Mouse (Mus musculus) retina, embryonic 14.5 days (tissue): ENCODE measurements around the gene Gdpgp1.

Experiments
- DNase-seq: peaks from one replicate; pipeline ENCODE4 v3.0.0-alpha.2; 2015; ENCODE audit warnings: low spot score

The Gdpgp1 gene

DNA sequence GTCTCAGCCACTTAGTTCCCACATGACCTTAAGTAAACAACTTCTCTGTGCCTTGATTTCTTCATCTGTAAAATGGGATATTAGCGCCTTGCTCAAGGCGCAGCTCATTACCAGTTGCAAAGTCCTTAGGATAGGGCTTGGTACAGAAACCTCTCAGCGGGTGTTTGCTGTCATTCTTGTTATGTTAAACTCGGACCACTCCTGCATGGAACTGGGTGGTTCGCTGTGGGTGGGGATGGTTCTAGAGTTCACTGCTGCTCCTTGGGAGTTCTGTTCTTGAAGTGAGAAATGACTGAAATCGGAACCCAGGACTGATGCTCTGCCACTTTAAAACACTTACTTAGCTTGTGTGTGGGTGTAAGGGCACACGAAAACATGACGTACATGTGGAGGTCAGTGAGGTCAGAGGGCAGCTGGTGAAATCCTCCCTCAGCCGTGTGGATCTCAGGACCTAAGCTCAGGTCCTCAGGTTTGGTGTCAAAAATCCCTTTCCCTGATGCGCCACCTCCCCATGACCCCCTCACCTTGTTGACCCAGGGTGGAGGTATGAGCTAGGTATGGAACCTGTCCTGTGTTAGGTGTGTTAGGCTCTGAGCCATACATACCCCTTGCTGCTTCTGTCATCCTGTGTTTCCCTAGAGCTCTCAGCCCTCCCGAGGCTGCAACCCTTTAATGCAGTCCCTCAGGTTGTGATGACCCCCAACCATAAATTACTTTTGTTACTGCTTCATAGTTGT lies 32.6 kb upstream of the Gdpgp1 start:
- DNase-seq = no peak

DNA sequence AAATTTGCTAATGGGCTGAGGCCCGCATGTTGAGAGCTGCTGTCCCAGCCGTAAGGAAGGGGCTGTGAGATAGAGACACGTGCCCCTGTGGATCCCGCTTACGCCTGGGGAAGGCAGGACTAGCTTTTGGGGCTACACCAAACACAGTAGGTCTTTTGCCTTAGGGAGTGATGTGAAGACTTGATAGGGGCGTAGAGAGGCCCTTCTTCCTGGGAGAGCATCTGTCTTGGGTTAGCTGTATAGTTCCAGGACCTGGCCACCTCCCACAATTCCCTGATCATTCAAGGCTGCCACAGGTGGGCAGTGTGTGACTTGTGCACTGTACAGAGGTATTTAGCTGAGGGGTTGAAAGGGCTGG lies 32.1 kb upstream of the Gdpgp1 start:
- DNase-seq = no peak

DNA sequence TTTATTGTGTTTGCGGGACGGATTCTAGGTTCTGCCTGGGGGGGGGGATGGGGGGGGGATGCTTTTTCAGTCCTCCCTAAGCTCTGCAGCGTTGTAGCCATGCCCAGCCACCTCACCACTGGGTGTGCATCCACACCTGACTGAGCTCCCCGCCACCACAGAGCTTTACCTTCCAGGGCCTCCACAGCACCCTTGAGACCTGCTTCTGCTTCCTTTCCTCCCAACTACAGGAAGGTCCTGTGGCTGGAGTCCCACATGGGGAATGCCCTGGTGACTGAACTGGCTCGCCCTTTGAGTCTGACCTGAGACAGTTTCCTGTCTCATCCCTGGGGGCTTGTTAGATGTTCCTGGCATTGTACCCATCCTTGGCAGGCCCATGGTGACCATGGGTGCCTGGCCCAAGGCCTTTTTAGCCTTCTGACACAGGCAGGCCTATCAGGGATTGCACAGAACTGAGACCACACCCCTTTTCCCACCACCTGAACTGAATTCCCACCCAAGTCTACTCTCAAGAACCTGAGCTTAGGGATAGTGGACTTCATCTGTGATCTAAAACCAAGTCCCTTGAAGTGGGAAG lies 31.6 kb upstream of the Gdpgp1 start:
- DNase-seq = no peak

DNA sequence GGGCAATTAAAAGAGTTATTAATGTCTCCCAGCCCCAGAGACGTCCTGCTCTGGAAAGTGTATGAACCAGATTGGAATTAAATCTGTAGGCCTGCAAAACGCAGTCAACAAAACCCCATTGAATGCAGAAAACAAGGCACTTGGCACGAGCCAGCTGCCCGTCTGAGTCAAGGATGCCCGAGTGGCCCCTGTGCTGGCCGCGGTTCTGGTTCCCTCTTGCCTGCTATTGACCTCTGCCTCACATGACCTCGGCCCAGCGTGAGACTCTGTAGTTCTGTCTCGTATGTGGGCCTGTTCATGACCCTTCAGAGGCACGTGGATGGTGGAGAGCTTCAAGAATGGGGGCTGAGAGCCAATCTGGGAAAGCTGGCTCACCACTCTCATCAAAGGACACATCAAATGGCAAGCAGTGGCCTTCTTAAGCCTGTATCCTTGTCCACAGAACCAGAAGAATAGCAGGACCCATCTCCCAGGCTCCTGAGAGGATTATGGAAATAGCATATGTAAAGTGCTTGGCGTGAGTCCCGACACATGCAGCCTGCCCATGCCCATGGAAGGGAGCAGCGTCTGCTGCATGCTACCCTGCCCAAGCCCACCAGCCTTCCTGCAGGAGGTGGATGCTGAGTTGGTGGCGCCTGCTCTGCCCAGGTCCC lies 30.7 kb upstream of the Gdpgp1 start:
- no peak for DNase-seq

DNA sequence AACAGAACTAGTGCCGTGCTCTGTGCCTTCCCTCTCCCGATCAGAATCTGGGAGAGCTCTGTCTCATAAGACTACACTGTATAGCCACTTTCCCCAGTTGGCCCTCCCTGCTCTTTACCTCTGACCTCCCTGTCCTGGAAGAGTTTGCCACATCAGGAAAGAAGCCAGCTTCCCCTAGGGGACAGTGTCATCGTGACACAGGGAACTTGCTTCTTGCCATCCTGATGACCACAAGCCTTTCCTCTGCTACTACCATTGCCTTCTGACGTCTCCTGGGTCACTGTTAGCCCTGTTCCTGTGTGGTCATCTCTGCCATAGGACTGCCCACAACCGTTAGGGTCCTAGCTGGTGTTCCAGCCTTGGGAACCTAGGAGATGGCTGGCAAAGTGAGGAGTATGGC lies 29.7 kb upstream of the Gdpgp1 start:
- no peak for DNase-seq

DNA sequence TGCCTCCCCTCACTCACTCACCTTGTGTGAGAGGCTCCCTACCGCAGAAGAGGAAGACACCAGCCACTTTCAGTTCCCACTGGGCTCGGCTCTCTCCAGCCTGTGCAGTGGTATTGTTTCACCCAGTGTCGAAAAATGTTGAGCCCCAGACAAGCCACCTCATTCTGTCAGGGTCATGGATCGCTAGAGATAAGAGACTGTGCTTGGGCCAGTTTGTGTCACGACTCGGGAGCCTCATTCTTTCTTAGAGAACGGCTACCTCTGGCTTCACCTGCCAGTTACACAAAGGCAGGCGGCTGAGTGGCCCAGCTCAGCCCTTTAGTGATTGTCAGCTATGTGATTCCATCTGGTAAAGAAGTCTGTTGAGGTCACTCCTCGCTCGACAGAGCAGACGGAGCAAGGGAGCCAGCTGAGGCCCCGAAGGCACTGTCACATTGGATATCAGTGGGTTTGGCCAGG lies 29.0 kb upstream of the Gdpgp1 start:
- peak; percentile 51 for DNase-seq

DNA sequence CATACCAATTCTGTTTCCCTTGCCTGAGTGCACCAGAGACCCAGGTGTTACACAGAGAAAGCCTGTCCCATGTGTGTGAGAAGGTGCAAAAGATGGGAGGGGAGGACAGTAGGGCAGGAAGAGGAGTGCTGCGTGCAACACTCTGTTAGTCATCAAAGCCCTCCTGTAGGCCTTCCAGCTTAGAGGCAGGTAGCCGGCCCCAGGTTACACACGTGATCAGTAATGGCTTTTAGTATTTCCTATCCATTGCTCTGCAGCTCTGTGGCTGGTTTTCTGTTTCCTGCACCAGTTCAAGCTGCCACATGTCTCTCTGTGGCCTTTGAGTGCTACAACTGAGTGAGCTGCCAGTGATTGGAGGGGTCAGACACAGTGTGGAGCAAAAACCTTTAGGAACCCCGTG lies 28.3 kb upstream of the Gdpgp1 start:
- no peak for DNase-seq

DNA sequence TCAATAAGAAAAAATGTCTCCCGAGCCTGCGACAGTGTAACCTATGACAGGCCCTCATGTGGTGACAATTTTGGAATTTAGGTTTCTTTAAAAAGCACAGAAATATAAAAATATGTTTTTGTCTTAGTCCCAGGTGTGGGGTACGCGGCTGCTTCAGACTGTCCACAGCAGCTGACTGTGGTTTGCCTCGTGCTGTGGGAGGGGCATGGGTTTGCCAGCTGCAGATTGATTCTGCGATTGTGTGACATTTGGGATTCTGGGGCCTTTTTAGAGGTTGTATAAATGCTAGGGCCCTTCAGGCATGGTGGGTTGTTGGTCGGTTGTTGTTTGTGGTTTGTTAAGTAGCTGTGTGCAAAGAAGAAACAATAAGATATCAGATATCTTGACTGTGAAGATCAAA lies 27.7 kb upstream of the Gdpgp1 start:
- no peak for DNase-seq

DNA sequence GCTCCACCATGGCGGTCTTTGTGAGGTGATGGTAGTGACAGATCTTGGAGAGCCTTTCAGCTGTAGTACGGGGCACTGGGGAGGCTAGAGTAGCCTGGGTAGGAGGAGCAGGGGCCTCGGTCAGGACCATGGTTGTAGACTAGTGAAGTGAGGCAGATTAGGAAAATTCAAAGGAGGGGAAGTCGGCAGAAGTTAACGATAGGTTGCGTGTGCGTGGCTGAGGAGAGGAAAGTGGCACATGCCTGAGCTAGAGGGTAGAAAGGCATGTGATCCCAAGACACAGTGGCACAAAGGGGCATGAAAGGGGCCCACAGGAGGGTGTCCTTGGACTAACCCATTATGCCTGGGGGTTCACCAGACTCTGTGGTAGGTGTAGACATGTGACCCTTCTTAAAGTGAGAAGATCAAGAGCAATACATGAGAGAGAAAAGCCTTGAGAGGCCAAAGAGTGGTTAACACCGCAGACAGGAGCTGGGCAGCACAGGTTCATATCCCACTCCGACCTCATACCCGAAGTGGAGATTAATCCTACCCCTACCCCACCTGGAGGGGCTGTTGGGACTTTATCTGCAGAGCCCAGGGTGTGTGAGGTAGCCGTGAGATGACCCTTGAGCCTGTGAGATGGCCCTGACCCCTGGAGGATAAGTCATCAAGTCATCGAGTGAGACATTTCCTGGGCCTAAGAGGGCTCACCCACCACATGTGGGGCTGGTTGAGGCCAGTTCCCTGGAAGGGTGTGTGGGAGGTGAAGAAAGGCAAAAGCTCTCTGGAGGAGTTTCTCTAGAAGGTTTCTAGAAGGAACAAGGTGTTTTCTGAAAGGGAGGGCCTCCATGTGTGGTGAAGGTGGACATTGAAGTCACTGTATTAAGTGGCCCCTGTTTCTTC lies 26.7 kb upstream of the Gdpgp1 start:
- DNase-seq = no peak

DNA sequence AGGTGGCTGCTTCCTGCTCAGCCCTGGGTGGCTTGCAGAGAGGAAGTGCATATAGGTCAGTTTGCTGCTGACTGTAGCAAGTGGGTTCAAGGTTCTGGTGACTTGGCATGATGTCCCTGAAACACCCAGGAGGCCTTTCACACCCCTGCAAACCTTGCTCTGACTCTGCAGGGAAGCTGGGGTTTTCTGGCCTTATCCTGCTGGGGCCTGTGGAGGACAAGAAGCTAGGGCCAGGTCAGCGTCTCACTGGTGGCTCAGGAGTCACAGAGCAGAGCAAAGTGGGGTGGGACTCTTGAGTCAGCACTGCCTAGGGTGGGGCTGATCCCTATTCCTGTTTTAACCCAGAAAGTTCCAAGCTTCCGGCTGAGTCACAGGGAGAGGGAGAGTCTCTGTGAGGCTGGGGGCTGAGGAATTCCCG lies 25.3 kb upstream of the Gdpgp1 start:
- no peak for DNase-seq

DNA sequence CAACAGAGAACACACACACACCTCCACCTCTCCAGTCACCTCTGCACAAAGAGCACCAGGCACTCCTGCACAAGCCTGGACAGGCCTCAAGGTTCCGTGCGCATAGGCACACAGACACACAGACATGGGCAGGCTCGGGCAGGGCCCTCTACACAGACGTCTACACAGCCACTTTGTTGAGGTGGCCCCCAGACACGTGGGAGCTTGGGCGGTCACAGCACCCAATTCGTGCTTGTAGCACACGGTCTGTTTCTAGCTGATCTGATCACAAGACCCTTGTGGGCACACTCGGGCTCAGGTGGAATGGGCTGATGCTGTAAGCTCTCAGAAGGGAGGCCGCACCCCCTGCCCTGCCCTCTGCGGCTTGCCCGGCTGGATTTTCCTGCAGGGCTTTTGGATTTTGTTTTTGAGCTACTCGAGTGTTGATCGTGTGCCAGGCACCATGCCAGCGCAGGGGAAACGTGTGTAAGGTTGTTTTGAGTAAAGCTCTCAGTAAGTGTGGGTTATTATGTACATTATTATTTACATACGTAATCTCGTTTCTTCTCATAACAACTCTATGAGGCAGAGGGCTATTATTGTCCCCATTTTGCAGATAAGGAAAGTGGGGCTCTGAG lies 24.5 kb upstream of the Gdpgp1 start:
- no peak for DNase-seq

DNA sequence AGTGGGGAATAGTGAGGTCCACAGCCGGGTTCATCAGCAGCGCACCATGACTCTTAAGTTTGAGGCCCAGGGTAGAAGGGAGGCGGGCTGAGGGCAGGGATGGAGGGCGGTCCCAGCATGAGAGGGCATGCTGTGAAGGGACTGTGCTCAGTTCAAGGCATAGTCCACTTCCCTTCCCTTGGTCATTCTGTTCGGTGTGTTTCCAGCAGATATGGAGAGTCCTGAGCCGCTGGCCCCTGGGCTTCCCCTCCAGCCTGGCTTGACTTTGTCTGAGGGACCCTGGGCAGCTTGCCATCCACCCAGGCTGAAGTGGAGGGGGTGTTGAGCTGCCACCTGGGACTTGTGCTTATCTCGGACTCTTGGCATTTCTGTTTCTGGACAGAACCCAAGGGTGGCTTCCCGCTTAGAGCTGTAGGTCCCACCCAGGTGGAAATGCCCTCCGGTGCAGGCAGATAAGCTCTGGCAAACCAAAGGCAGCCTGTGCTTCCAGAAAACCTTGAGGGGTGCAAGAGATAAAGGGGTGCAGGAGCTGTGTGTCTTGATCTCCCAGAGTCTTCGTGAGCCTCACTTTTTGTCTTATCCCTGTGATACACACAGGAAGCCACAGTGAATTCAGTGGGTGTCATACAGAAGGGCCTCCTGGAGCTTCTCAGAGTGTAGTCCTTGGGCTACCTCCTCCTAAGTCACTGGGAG lies 23.8 kb upstream of the Gdpgp1 start:
- DNase-seq = no peak

DNA sequence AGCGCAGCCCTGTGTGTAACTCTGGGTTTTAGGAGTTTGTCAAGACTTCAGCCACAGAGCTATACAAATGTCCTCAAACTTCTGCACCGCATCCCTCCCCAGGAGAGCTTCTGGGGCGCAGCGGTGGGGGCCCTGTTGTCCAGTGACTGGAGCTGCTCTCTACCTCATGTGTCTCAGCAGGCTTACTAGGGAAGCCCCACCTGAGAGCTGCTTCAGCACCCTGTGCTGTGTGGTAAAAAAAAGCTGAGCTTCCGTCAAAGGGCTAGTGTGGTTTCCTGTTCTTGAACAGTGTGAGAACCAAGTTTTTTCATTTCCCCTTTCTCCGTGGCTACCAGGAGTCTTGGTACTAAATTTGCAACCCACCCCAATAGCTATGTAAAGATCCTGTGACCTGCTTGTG lies 23.0 kb upstream of the Gdpgp1 start:
- DNase-seq = no peak

DNA sequence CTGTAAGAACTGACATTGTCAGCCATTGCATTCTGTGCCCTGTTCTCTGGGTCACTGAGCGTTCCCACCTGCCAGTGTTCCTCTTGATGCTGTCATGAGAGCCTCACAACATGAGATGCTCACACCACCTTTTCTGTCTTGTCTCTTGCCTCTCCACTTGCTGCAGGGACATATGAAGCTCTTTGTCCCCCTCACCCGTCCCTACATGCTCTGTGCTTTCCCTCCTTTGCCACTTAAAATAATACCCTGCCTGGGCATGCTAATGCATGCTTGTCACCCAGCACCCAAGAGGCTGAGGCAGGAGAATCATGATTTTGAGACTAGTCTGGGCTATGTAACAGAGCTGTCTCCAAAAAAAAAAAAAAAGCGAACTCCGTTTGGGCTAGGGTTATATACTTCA lies 21.7 kb upstream of the Gdpgp1 start:
- no peak for DNase-seq

DNA sequence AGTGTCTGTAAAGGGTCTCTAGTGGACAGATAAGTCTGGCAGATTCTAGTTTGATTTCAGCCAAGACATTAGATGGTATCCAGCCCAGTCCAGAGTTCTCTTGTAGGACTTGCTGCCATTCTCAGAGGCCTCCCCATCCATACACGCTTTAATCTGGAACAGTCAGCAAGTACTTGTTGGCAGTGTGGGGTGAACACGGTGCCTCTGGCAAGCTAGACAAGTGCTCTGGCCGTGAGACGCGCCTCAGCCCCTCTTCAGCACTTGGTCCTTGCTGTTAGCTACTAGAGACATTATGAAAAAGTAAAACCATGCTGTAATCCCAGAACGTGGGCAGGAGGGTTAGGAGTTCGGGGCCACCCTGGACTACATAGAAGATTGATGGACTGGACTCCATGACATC lies 19.1 kb upstream of the Gdpgp1 start:
- no peak for DNase-seq

DNA sequence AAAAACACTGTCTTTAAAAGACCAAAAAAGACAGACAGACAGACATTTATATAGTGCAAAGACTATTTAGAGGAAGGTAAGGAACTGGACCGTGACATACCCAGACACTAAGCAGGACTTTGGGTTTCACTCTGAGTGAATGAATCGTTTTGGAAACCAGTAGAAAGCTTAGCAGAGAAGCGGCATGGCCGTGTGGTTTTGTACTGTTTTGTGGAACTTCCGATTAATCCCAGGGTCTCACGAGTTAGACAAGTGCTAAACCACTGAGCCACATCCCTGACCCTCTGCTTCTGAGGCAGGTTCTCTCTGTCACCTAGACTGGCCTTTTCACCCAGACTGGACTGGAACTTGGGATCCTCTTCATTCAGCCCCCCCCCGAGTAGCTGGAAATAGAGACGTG lies 18.2 kb upstream of the Gdpgp1 start:
- DNase-seq = no peak

DNA sequence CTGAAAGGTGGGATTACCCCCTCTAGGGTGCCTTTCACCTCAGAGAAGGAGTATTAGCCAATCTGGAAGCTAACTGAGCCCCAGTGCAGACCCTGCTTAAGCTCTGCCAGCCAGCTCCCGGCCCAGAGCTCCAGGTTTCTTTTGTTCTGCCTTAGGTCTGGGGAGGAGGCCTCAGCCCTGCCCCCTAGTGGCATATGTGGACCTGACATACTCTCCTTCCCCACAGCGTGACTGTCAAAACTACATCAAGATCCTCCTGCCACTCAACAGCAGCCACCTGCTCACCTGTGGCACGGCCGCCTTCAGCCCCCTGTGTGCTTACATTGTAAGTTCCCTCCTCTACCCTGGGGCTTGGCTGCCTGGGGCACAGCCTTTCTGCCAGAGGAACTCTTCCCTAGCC lies 17.3 kb upstream of the Gdpgp1 start:
- DNase-seq = peak; percentile 90

DNA sequence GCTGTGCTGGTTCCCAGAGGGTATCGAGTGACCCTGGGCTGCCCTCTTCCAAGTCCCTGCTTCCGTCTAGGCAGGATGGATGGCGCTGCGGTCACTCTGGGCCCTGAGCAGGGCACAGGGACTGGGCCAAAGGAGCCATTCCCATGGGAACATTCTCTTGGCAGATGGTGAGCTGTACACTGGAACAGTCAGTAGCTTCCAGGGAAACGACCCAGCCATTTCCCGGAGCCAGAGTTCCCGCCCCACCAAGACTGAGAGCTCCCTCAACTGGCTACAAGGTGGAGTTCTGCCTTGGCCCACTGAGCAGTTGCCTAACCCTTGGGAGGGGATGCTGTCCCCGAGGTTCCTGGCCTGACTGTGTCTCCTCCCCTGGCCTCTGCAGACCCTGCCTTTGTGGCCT lies 16.1 kb upstream of the Gdpgp1 start:
- DNase-seq = no peak

DNA sequence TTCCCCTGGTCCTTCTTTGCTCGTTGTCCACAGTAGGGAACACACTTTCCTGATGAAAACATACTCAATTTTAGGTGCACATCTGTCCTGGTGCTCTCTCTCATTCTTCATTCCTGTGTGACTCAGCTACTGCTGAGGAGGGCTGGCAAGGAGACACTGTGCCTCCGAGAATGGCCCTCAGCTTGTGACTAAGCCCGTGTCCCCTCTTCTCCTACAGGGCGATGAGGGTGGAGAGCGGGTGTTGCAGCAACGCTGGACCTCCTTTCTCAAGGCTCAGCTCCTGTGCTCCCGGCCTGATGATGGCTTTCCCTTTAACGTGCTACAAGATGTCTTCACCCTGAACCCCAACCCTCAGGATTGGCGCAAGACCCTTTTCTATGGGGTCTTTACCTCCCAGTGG lies 14.0 kb upstream of the Gdpgp1 start:
- no peak for DNase-seq

DNA sequence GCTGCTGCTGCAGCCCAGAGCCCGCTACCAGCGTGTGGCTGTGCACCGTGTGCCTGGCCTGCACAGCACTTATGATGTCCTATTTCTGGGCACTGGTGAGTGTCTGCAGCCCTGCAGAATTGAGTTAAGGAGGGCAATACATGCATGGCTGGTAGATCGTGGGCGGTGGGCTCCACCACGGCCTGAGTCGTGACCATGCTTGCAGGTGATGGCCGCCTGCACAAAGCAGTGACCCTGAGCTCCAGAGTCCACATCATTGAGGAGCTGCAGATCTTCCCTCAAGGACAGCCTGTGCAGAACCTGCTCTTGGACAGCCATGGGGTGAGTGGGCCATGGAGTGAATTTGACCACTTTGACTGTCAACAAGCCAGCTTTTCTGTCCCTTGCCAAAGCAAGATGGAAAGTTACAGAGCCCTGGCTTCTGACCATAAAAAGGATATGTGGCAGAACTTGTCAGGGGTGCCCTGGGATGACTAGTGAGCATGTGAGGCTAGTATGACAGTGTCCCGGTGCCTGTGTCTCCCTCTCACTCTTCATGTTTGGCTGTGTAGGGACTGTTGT lies 12.3 kb upstream of the Gdpgp1 start:
- DNase-seq = no peak

DNA sequence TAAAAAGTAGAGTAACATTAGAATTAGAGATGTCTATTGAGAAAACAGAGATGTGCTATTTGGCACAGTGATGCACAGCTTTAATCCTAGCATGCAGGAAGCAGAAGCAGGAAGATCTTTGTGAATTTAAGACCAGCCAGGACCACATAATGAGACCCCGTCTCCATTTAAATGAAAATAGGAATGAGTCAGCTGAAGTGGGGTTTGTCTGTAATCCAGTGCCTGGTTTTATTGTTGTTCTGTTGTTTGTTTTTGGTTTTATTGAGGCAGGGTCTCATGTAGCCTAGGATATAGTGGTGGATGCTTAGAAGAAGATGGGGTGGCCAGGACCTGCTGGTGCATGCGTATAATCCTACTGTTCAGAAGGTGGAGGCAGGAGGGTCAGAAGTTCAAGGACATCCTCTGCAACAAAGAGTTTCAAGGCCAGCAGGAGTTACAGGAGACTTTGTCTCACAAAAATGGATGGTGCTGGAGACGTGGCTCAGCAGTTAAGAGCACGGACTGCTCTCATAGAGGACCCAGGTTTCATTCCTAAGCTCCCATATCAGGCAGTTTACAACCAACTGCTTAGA lies 11.4 kb upstream of the Gdpgp1 start:
- DNase-seq = no peak
